Mouse (Mus musculus) skeletal muscle tissue, postnatal 0 days (tissue): ENCODE data around the gene Ptprf. TPM values are rescaled to one million over a fixed set of nuclear protein-coding genes. Genes with fewer than 3 reads are reported as not detected.

Experiments
- microRNA-seq, 2 experiments: library from miRNA; unstranded; fragments of <30 nt; microRNA quantifications; one replicate each; pipeline ENCODE4; 2016
- polyA plus RNA-seq: library from polyadenylated mRNA; unstranded; fragments of >200 nt; fragmentation: Nextera tagmentation; extraction: Ambion mirVana; gene quantifications from 2 replicates; pipeline ENCODE4 v1.2.1, GENCODE M21; 2015

Ptprf gene
- polyA plus RNA-seq, result 3.3 and 5.5 TPM in 2 replicates

GRCm38 (mm10) chr4:118291231-118291630 lies at the start of gene Ptprf:
Gene Ptprf (minus strand): TSS chr4:118291405.

GRCm38 (mm10) chr4:118179467-118180300 lies 111.5 kb downstream of the Ptprf start, which contains the start of gene Kdm4a:
Gene Kdm4a (minus strand): TSS chr4:118180043.

Small RNA genes within 50 kb of the gene (microRNA-seq; reads per million reads assigned to microRNA genes)
- 0 to 0.30 reads per million in 2 experiments for gene Mir7226

Other genes starting within 250 kb of the Ptprf start
- 6.8 and 7.0 TPM in 2 replicates for gene St3gal3, start 156.5 kb downstream of the Ptprf start, polyA plus RNA-seq
- gene Kdm4a, start 111.4 kb downstream of the Ptprf start, polyA plus RNA-seq, result 14.2 and 14.9 TPM in 2 replicates
- gene Szt2, start 117.9 kb upstream of the Ptprf start, polyA plus RNA-seq, result 2.1 and 2.6 TPM in 2 replicates
- gene Med8, start 117.9 kb upstream of the Ptprf start, polyA plus RNA-seq, result 54.1 and 65.5 TPM in 2 replicates
- 50.1 and 67.4 TPM in 2 replicates for gene Elovl1, start 136.7 kb upstream of the Ptprf start, polyA plus RNA-seq
- 35.6 and 40.3 TPM in 2 replicates for gene Cdc20, start 145.9 kb upstream of the Ptprf start, polyA plus RNA-seq
- 0.09 TPM in 1 of 2 replicates, not detected in the other for gene Mpl, start 166.1 kb upstream of the Ptprf start, polyA plus RNA-seq
- gene Tie1, start 198.7 kb upstream of the Ptprf start, polyA plus RNA-seq, result 27.3 and 27.5 TPM in 2 replicates
- 0.96 TPM in 1 of 2 replicates, not detected in the other for gene 2610528J11Rik, start 235.6 kb upstream of the Ptprf start, polyA plus RNA-seq